Mouse (Mus musculus): ENCODE results near the gene Usp46. TPM values are rescaled to one million over a fixed set of nuclear protein-coding genes. Genes with fewer than 3 reads are reported as not detected.

Gene Usp46
- polyA plus RNA-seq, 1 experiment from 2014 or later, result 32.7 TPM

DNA sequence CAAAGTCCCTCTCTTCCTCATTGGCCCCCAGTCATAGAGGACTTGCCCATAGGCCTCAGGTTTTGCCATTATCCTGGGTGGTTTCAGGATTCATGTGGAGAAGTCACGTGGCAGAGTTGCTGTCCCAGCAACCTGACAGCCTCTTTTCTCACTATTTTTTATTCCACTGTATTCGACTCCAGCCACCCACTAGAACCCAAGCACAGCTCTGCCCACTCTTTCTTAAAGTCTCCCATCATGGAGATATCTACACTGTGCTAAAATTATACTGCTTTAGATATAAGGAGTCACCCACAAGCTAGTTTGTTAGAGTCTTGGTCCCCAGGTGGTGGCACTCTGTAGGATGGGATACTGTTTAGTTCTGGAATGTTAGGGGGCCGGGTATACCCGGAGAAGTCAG lies 27.7 kb downstream of the Usp46 start:
- H3K36me3 ChIP-seq (replicated peaks), result no peaks in the 10 kb centered on the region
- H3K4me1 ChIP-seq, result peaks cover 12% of the 10 kb centered on the region
- H3K4me3 ChIP-seq, result no peak overlapping the region
- no peaks in the 10 kb centered on the region for H3K9me3 ChIP-seq
- WGBS, result 95% methylated on average over 4 of the region's 4 CpGs
- ATAC-seq (replicated peaks), result no peak
- no peaks in the 10 kb centered on the region for H3K27me3 ChIP-seq (replicated peaks)
- no peak overlapping the region for H3K9ac ChIP-seq
- no peak overlapping the region for H3K4me2 ChIP-seq
- H3K27ac ChIP-seq, result no peak overlapping the region

DNA sequence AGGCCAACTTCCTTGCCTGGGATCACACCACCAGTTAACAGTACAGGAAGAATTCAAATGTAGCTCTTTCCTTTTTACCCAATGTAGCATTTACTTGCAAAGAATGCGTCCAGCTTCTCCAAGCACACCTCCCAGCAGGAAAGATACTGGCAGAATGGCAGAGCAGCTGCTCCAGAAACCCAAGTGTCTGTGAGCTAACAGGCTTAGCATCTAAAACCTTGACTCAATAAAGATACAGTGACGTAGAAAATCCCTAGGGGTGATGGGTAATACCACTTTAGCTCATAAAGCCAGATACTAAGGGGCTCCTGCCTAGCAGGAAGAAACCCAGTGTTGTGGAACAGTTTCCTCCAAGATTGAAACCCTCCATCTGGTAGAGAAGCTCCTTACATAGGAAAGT lies 32.8 kb downstream of the Usp46 start:
- no peaks in the 10 kb centered on the region for H3K4me1 ChIP-seq
- no peak overlapping the region for H3K4me2 ChIP-seq
- WGBS, result 45% methylated on average over 2 of the region's 2 CpGs
- ATAC-seq (replicated peaks), result no peak
- H3K4me3 ChIP-seq, result no peak overlapping the region
- H3K27me3 ChIP-seq (replicated peaks), result no peaks in the 10 kb centered on the region
- H3K9ac ChIP-seq, result no peak overlapping the region
- H3K9me3 ChIP-seq, result no peaks in the 10 kb centered on the region
- H3K36me3 ChIP-seq (replicated peaks), result no peaks in the 10 kb centered on the region
- H3K27ac ChIP-seq, result no peak overlapping the region

DNA sequence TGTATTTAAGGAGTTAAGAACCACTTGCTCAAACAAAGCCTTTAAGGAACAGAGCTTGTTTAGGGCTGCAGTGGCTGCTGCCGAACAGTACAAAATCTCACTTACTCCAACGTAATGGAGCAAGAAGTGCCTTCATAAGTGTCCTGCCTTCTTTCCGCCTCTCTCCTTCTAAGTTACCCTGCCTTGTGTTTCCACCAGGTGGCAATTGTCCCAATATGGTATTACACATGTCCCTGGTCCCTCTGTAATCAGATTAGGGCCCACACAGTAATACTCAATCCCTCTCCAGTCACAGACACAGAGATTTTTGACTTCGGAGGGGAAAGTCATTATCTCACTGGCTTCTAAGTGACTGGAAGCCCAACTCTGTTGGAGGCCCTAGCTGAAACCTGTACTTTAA lies 34.1 kb downstream of the Usp46 start:
- H3K4me1 ChIP-seq, result no peaks in the 10 kb centered on the region
- no peak overlapping the region for H3K4me3 ChIP-seq
- 84% methylated on average over 4 of the region's 4 CpGs for WGBS
- no peak for ATAC-seq (replicated peaks)
- H3K27me3 ChIP-seq (replicated peaks), result no peaks in the 10 kb centered on the region
- H3K36me3 ChIP-seq (replicated peaks), result no peaks in the 10 kb centered on the region
- H3K4me2 ChIP-seq, result no peak overlapping the region
- no peaks in the 10 kb centered on the region for H3K9me3 ChIP-seq
- H3K9ac ChIP-seq, result no peak overlapping the region
- H3K27ac ChIP-seq, result no peak overlapping the region

DNA sequence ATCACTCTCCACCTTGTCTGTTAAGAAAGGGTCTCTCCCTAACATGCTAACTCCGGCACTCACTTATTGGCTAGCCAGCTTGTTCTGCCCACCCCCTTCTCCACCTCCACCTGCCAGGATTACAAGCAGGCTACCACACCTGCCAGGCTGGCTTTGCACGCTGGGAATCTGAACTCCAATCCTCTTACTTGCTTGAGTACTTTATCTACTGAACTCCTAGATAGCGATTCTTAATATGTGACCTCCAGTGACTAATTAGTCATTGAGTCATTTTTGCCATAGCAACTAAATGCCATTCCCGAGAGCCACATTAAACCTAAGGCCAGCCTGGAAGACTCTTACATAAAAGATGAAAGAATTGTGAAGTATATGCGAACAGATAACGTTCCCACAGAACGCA lies 38.4 kb downstream of the Usp46 start:
- Histone ChIP-seq H3K27ac (no peak overlapping the region), H3K4me2 (no peak overlapping the region), H3K4me3 (no peak overlapping the region), H3K9me3 (no peaks in the 10 kb centered on the region), H3K36me3 (replicated peaks) (no peaks in the 10 kb centered on the region), H3K4me1 (no peaks in the 10 kb centered on the region), H3K27me3 (replicated peaks) (no peaks in the 10 kb centered on the region), H3K9ac (no peak overlapping the region)
- WGBS, result 66% methylated on average over 7 of the region's 7 CpGs
- no peak for ATAC-seq (replicated peaks)

DNA sequence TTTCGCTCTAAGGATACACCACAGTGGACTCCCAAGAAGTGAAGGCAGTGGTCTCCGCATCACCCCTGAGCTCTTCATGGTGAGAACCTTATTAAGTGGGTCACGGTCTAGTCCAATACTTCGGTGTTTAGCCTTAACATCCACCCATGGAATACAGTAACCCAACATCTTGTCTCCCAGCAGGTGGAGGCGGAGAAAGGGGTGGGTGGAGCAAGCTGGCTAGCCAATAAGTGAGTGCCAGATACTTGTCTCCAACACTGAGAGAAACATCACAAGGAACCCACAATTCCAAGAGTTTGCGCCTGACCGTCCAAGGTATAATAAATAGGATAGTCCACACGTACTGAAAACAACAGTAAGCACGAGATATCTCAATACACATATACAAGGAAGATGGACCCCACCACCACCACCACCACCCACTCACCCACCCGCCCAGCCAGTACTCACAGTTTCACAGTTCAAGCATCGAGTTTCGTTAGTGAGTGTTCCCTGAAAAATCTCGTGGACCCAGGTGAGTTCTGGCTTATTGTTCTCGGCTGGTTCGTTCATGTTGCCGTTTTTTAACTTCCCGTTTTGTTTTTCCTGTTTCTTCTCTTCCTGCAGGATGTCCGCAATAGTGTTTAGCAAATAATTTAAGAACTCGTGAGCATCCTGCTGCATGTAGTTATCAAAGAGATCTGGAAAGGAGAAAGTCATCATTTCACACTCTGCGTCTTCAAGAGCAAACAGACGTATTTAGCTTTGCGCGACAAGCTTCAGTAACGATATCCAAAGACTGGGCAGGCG lies 39.3 kb downstream of the Usp46 start:
- H3K4me3 ChIP-seq, result no peak overlapping the region
- 94% methylated on average over 25 of the region's 25 CpGs for WGBS
- H3K9me3 ChIP-seq, result no peaks in the 10 kb centered on the region
- H3K9ac ChIP-seq, result no peak overlapping the region
- ATAC-seq (replicated peaks), result no peak
- H3K27ac ChIP-seq, result no peak overlapping the region
- H3K36me3 ChIP-seq (replicated peaks), result no peaks in the 10 kb centered on the region
- H3K4me2 ChIP-seq, result no peak overlapping the region
- no peaks in the 10 kb centered on the region for H3K4me1 ChIP-seq
- H3K27me3 ChIP-seq (replicated peaks), result no peaks in the 10 kb centered on the region

DNA sequence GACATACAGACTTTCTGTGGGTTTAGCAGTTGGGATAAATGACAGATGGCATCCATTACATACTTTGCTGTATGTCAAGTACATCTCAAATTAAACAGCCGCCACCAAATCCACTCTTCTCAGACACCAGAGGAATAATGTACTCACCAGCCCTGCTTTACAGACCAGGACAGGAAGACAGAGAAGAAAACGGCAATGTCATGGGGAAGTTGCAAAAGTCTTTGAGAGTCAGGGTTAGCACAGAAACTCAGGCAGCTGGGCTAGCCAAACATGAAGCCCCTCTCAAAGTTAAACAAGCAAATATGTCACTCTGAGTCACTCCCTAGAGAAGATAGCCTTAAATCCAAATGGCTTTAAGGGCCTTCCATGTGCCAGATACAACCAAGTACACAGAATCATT lies 40.0 kb downstream of the Usp46 start:
- no peak overlapping the region for H3K4me2 ChIP-seq
- no peaks in the 10 kb centered on the region for H3K9me3 ChIP-seq
- WGBS, result 85% methylated on average over 2 of the region's 2 CpGs
- no peaks in the 10 kb centered on the region for H3K4me1 ChIP-seq
- no peak overlapping the region for H3K4me3 ChIP-seq
- no peaks in the 10 kb centered on the region for H3K36me3 ChIP-seq (replicated peaks)
- no peak for ATAC-seq (replicated peaks)
- H3K9ac ChIP-seq, result no peak overlapping the region
- no peak overlapping the region for H3K27ac ChIP-seq
- H3K27me3 ChIP-seq (replicated peaks), result no peaks in the 10 kb centered on the region

DNA sequence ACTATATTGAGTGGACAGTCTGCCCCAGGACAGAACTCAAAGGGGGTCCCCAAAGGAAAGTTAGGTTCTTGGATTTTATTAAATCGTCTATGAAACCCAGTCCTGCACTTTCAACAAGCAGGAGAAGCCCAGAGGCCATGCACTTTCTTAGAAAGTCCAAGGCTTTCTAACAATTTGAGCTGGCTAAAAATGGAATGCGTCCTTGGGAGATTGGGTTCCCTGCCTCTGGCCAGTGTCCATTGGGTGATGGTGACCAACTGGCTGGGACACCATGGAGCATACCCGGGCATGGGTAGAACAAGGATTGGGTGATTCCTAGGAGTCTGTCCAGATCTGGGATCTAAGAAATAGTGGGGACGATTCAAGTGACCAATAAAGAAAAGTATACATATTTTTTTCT lies 47.7 kb downstream of the Usp46 start:
- Histone ChIP-seq H3K4me3 (no peak overlapping the region), H3K9ac (no peak overlapping the region), H3K36me3 (replicated peaks) (no peaks in the 10 kb centered on the region), H3K4me1 (0 out of 2 replicates have a peak, but pooled peaks cover 9% of the 10 kb centered on the region), H3K9me3 (no peaks in the 10 kb centered on the region), H3K4me2 (no peak overlapping the region), H3K27me3 (replicated peaks) (no peaks in the 10 kb centered on the region), H3K27ac (no peak overlapping the region)
- no peak for ATAC-seq (replicated peaks)
- WGBS, result 90% methylated on average over 4 of the region's 4 CpGs

DNA sequence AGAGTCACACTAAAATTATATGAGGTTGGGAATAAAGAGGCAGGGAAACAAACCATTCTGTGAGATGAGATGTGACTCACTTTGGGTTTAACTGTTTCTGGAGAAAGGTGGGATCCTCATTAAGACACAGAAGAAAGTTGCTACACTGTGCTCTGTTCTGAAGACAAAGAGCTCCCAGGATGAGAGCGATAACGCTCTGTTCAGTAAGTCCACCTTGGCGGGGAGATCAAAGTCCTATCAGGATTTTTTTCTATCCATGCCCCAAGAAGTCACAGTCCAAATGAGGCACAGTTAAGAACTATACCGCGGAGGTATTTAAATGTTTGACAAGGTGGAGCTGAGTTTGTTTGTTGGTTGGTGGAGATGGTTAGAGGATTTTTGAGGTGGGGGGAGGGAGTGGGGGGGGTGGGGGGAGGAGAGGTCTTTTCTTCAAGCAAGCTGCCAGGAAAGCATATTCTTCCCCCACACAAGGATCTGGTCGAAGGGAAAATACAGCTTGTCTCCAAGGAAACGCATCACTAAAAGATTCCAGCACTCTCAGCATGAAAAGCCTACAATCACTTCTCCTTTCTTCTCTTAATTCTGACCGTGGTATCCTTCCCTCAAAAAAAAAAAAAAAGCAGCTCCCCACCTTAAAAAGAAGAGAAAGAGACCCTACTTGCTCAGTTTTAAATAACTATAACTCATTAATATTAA lies 49.2 kb downstream of the Usp46 start:
- Histone ChIP-seq H3K4me3 (no peak overlapping the region), H3K4me1 (0 out of 2 replicates have a peak, but pooled peaks cover 9% of the 10 kb centered on the region), H3K27ac (no peak overlapping the region), H3K36me3 (replicated peaks) (no peaks in the 10 kb centered on the region), H3K27me3 (replicated peaks) (no peaks in the 10 kb centered on the region), H3K4me2 (no peak overlapping the region), H3K9ac (no peak overlapping the region), H3K9me3 (no peaks in the 10 kb centered on the region)
- ATAC-seq (replicated peaks), result no peak
- 49% methylated on average over 8 of the region's 8 CpGs for WGBS

DNA sequence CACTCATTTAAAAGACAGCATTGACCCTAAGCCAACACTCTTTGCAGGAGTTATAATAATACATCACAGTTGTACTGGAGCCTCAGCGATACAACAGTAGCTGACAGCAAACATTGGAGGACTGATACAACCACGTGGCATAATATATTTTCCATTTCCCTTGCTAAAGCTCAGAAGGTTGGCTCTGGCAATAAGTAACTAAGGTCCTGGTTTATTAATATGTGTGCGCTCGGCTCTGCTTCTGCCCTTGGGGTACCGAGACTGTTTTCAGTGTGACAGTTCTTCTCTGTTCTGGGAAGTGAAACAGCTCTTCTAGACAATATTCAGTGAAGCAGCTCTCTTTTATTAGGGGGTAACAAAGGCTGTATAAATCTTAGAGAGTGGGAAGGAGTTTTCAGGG lies 50.7 kb downstream of the Usp46 start:
- H3K36me3 ChIP-seq (replicated peaks), result no peaks in the 10 kb centered on the region
- no peak overlapping the region for H3K9ac ChIP-seq
- ATAC-seq (replicated peaks), result no peak
- no peak overlapping the region for H3K4me2 ChIP-seq
- no peaks in the 10 kb centered on the region for H3K27me3 ChIP-seq (replicated peaks)
- no peaks in the 10 kb centered on the region for H3K9me3 ChIP-seq
- H3K4me1 ChIP-seq, result 0 out of 2 replicates have a peak, but pooled peaks cover 9% of the 10 kb centered on the region
- 78% methylated on average over 5 of the region's 5 CpGs for WGBS
- no peak overlapping the region for H3K4me3 ChIP-seq
- H3K27ac ChIP-seq, result no peak overlapping the region

DNA sequence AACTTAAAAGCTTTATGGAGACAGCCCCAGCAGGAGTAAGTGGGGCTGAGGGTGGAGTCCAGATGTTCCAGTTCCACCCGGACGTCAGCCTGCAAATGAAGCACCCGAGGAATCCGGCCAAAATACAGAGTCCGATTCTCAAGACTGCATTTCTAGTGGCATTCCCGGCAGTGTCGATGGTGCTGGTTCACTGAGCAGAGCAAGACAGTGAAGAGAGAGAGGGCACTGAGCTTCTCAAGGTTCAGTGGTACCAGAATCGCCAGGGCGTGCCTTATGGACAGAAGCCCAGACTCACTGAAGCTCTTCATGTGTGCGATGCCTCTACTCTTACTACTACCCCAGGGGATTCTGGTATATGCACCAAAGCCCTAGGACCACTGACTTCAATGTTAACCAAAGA lies 56.6 kb downstream of the Usp46 start:
- WGBS, result 75% methylated on average over 10 of the region's 10 CpGs
- Histone ChIP-seq H3K4me3 (no peak overlapping the region), H3K4me1 (no peaks in the 10 kb centered on the region), H3K4me2 (no peak overlapping the region), H3K9me3 (no peaks in the 10 kb centered on the region), H3K36me3 (replicated peaks) (no peaks in the 10 kb centered on the region), H3K27me3 (replicated peaks) (no peaks in the 10 kb centered on the region), H3K27ac (no peak overlapping the region), H3K9ac (no peak overlapping the region)
- no peak for ATAC-seq (replicated peaks)

DNA sequence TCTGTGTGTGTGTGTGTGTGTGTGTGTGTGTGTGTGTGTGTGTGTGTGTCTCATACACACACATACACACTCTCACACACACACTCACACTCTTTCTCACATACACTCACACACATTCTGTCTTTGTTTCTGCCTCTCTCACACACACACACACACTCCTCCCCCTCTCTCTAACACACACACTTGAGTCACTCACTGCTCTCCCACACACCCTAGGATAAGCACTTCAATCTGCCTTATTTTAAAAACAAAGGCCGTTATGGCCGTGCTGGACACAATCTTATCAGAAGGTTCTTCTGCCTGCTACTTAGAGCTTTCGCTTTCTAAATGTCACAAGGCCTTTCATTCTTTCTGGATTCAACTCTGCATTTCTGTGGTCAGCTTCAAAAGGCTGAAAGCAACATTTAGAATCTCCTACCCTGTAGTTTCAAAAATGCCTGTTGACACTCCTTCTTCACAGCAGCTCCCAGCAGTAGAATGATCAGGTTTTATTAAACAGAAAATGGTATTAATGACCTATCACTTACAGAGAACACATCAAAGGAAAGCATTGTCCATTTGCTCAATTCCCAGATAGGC lies 60.6 kb downstream of the Usp46 start:
- Histone ChIP-seq H3K27me3 (replicated peaks) (no peaks in the 10 kb centered on the region), H3K27ac (no peak overlapping the region), H3K4me2 (no peak overlapping the region), H3K4me1 (no peaks in the 10 kb centered on the region), H3K36me3 (replicated peaks) (peaks cover 10% of the 10 kb centered on the region; the same call in 1 of the 2 replicates), H3K9ac (no peak overlapping the region), H3K9me3 (no peaks in the 10 kb centered on the region), H3K4me3 (no peak overlapping the region)
- WGBS, result 83% methylated on average over 3 of the region's 3 CpGs
- ATAC-seq (replicated peaks), result peak; percentile 15; the same call in 1 of the 2 replicates

DNA sequence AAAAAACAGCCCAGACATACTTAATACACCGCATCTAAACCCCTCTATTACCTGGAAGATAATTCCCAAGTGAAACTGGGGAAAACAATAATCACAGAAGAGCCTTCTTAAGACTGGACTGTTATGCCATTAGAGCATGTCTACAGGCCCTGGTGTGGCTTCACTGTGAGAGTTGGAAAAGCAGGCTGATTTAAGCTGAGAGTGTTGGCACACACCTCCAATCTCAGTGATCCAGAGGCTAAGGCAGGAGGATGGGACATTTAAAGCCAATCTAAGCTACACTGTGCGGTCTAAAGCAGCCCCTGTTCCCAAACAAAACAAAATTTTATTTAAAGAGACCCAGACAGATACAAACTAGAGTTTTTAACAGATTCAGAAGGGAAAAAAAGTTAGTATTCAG lies 62.3 kb downstream of the Usp46 start:
- Histone ChIP-seq H3K4me1 (no peaks in the 10 kb centered on the region), H3K36me3 (replicated peaks) (peaks cover 12% of the 10 kb centered on the region; the same call in 1 of the 2 replicates), H3K4me2 (no peak overlapping the region), H3K4me3 (no peak overlapping the region), H3K27me3 (replicated peaks) (no peaks in the 10 kb centered on the region), H3K27ac (no peak overlapping the region), H3K9me3 (no peaks in the 10 kb centered on the region), H3K9ac (no peak overlapping the region)
- 99% methylated on average over 2 of the region's 2 CpGs for WGBS
- ATAC-seq (replicated peaks), result no peak
